13 mouse cellular contexts compared by ENCODE assay signal in genomic region chr5:115938999-115939398, GRCm38 (mm10).
"Had no signal": no experiment of that assay in that cellular context is flagged by ENCODE, and none has a peak within 500 bp of the region (broad histone marks: within the 10 kb centered on the region; RNA-seq: fewer than 3 reads in every experiment).

No protein-coding gene starts in this region.

- ATAC-seq: liver, embryonic 12.5 days; midbrain, embryonic 13.5 days; midbrain, embryonic 16.5 days had no signal

- DNase-seq: kidney, adult 8-10 months; kidney, postnatal 10 days; kidney, postnatal 36 days; left cerebral cortex, postnatal 4 days; lung, adult 18-20 months; lung, postnatal 10 days; lung, postnatal 36 days; right cerebral cortex, postnatal 14 days; spleen, adult 18-20 months; thymus, postnatal 25 days had no signal
